Mouse (Mus musculus) mature B cell (primary cell): Measurements from ENCODE around the gene Prkra.

Source experiments
- in situ Hi-C: fragments of 300-500 bp; cut with MboI; formaldehyde crosslinking; loops from 2 replicates; pipeline ENCODE4 v1.14.3; 2019

Gene Prkra

GRCm38 (mm10) chr2:76647883-76648570, at the start of gene Prkra, which contains the start of gene Pjvk:
Prkra (minus strand) TSS chr2:76648015.
Pjvk (plus strand) TSS chr2:76648476.
- in situ Hi-C loops = loop anchor here (25.0 kb wide), 1 partner anchor 286 kb away; the partner anchor contains the start of genes Cyct and Rbm45

GRCm38 (mm10) chr2:76695290-76695689, 47.5 kb upstream of the Prkra start:
- in situ Hi-C loops = no loop called here

GRCm38 (mm10) chr2:76693765-76694164, 46.0 kb upstream of the Prkra start:
- in situ Hi-C loops = no loop called here

- in situ Hi-C loops = no loop called here
Observed at GRCm38 (mm10) chr2:76690436-76691204, 42.8 kb upstream of the Prkra start.

- in situ Hi-C loops = no loop called here
Observed at GRCm38 (mm10) chr2:76688162-76688561, 40.3 kb upstream of the Prkra start.

- in situ Hi-C loops = no loop called here
Observed at GRCm38 (mm10) chr2:76687608-76688007, 39.8 kb upstream of the Prkra start.

GRCm38 (mm10) chr2:76686986-76687385, 39.2 kb upstream of the Prkra start:
- in situ Hi-C loops = no loop called here

- in situ Hi-C loops = no loop called here
Observed at GRCm38 (mm10) chr2:76682301-76682700, 34.5 kb upstream of the Prkra start.

GRCm38 (mm10) chr2:76676401-76677226, 28.8 kb upstream of the Prkra start:
- in situ Hi-C loops = no loop called here

GRCm38 (mm10) chr2:76675949-76676348, 28.1 kb upstream of the Prkra start:
- in situ Hi-C loops = no loop called here

- in situ Hi-C loops = no loop called here
Observed at GRCm38 (mm10) chr2:76675451-76675850, 27.6 kb upstream of the Prkra start.

GRCm38 (mm10) chr2:76674725-76675427, 27.1 kb upstream of the Prkra start, which contains the start of gene Plekha3:
Plekha3 (plus strand) TSS chr2:76675281.
- in situ Hi-C loops = no loop called here

- in situ Hi-C loops = no loop called here
Observed at GRCm38 (mm10) chr2:76673472-76674081, 25.8 kb upstream of the Prkra start.

GRCm38 (mm10) chr2:76672966-76673392, 25.2 kb upstream of the Prkra start, which contains the start of gene Fkbp7:
Fkbp7 (minus strand) TSS chr2:76673116.
- in situ Hi-C loops = no loop called here

GRCm38 (mm10) chr2:76672134-76672745, 24.4 kb upstream of the Prkra start:
- in situ Hi-C loops = no loop called here

- in situ Hi-C loops = no loop called here
Observed at GRCm38 (mm10) chr2:76671641-76672040, 23.8 kb upstream of the Prkra start.

GRCm38 (mm10) chr2:76667200-76667599, 19.4 kb upstream of the Prkra start:
- in situ Hi-C loops = no loop called here

GRCm38 (mm10) chr2:76665531-76665930, 17.7 kb upstream of the Prkra start:
- in situ Hi-C loops = no loop called here

- in situ Hi-C loops = no loop called here
Observed at GRCm38 (mm10) chr2:76659419-76659818, 11.6 kb upstream of the Prkra start.

GRCm38 (mm10) chr2:76658551-76658950, 10.7 kb upstream of the Prkra start:
- in situ Hi-C loops = no loop called here
